ENCODE assay signal across 21 mouse cellular contexts in the genomic region with DNA sequence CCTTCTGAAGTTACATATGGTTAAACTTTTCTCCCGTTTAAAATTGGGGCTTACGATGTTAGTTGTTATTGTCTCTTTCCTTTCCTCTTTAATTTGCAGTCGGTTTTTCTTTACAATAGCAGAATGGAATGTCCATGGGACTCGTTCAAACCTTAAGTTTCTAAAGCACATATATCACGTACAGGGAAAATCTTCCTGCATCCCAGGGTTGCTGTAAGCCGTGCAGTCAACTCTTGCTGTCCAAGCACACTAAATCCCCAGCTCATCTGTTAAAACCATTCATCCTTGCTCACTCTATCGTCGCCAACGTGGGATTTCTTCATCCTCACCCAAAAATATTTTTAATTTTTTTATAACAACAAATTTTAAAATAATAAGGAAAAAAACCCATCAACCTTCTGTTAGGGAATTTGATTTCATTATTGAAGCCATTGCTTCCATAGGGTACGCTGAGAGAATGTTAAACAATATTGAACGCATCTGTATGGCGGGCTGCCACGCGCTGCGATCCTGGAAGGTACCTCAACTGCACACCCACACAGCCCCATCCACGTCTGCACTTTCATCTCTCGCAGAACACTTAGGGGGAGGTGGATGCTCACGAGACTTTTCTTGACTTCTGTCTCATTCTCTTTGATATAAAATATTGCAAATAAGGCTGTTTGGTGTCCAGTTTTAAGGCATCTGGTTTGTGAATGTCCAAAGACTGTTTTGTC. TPM values are rescaled to one million over a fixed set of nuclear protein-coding genes. Genes with fewer than 3 reads are reported as not detected.
DNase-seq lines count a peak whose midpoint lies in the region; ATAC-seq and TF ChIP-seq lines count a peak whose summit lies in the region.
"Had no signal": no experiment of that assay in that cellular context is flagged by ENCODE, and none has a peak within 500 bp of the region (broad histone marks: within the 10 kb centered on the region; RNA-seq: fewer than 3 reads in every experiment).

No protein-coding gene starts in this region.

- H3K27ac ChIP-seq in gastrocnemius, adult 2 months, result peak overlapping the region; percentile 67
- H3K27ac ChIP-seq in heart, embryonic 15.5 days, result peak overlapping the region; percentile 43
- no peak overlapping the region for H3K27ac ChIP-seq in lung, embryonic 16.5 days (ENCODE audit: low read length)
- no peak overlapping the region for H3K27ac ChIP-seq in stomach, postnatal 0 days (replicated peaks)
- H3K27ac ChIP-seq: forebrain, embryonic 12.5 days; midbrain, embryonic 15.5 days; neural tube, embryonic 15.5 days had no signal

- peaks cover 2% of the 10 kb centered on the region; the same call in 1 of the 2 replicates for H3K4me1 ChIP-seq in heart, embryonic 15.5 days (replicated peaks)
- peaks cover 8% of the 10 kb centered on the region; the same call in 1 of the 2 replicates for H3K4me1 ChIP-seq in lung, embryonic 16.5 days (replicated peaks; ENCODE audit: control insufficient read depth, insufficient read depth, low read length)
- H3K4me1 ChIP-seq in stomach, postnatal 0 days (replicated peaks; ENCODE audit: control insufficient read depth, insufficient read depth), result no peaks in the 10 kb centered on the region; the same call in 1 of the 2 replicates
- H3K4me1 ChIP-seq: kidney, embryonic 15.5 days had no signal

- H3K36me3 ChIP-seq in heart, embryonic 15.5 days, result no peaks in the 10 kb centered on the region
- H3K36me3 ChIP-seq in lung, embryonic 16.5 days (ENCODE audit: control insufficient read depth, insufficient read depth, low read length), result no peaks in the 10 kb centered on the region
- no peaks in the 10 kb centered on the region for H3K36me3 ChIP-seq in stomach, postnatal 0 days (ENCODE audit: control insufficient read depth, insufficient read depth, low read length)
- H3K36me3 ChIP-seq: forebrain, embryonic 12.5 days; kidney, embryonic 15.5 days; midbrain, embryonic 15.5 days; neural tube, embryonic 15.5 days had no signal

- intact Hi-C loops in gastrocnemius, adult 2 months (cut with DNase I), result no loop called here
- intact Hi-C loops in heart, postnatal 25 days (cut with DNase I), result no loop called here

- no peak overlapping the region for H3K9ac ChIP-seq in heart, embryonic 15.5 days
- no peak overlapping the region for H3K9ac ChIP-seq in lung, embryonic 16.5 days (ENCODE audit: low read length)
- H3K9ac ChIP-seq in stomach, postnatal 0 days (ENCODE audit: low read length), result no peak overlapping the region
- H3K9ac ChIP-seq: forebrain, embryonic 12.5 days; kidney, embryonic 15.5 days; liver, postnatal 0 days; midbrain, embryonic 15.5 days; neural tube, embryonic 15.5 days had no signal

- 67% methylated on average over 18 of the region's 18 CpGs for WGBS in heart, embryonic 15.5 days
- WGBS in lung, embryonic 16.5 days, result 53% methylated on average over 18 of the region's 18 CpGs
- WGBS in stomach, postnatal 0 days, result 54% methylated on average over 18 of the region's 18 CpGs

- no peaks in the 10 kb centered on the region for H3K9me3 ChIP-seq in heart, embryonic 15.5 days (replicated peaks)
- H3K9me3 ChIP-seq in lung, embryonic 16.5 days (ENCODE audit: control insufficient read depth, low read length), result no peaks in the 10 kb centered on the region
- H3K9me3 ChIP-seq in stomach, postnatal 0 days (ENCODE audit: control insufficient read depth, low read length), result no peaks in the 10 kb centered on the region
- H3K9me3 ChIP-seq: forebrain, embryonic 12.5 days; kidney, embryonic 15.5 days; midbrain, embryonic 15.5 days; neural tube, embryonic 15.5 days had no signal

- peak overlapping the region; percentile 57 for H3K4me3 ChIP-seq in gastrocnemius, adult 2 months
- no peak overlapping the region for H3K4me3 ChIP-seq in heart, embryonic 15.5 days
- no peak overlapping the region for H3K4me3 ChIP-seq in lung, embryonic 16.5 days (ENCODE audit: low read length)
- H3K4me3 ChIP-seq in stomach, postnatal 0 days (ENCODE audit: low read depth, low read length), result no peak overlapping the region
- H3K4me3 ChIP-seq: forebrain, embryonic 12.5 days; kidney, embryonic 15.5 days; midbrain, embryonic 15.5 days; neural tube, embryonic 15.5 days had no signal

- TF ChIP-seq CTCF in gastrocnemius, adult 2 months (IDR thresholded peaks at IDR 0.05), result no peak
- no peak for TF ChIP-seq CTCF in stomach, postnatal 0 days (IDR thresholded peaks at IDR 0.05; ENCODE audit: low read depth)

- no peak for TF ChIP-seq EP300 in stomach, postnatal 0 days (optimal IDR thresholded peaks at IDR 0.05)

- no peak for ATAC-seq in heart, embryonic 15.5 days (replicated peaks; ENCODE audit: insufficient number of reproducible peaks, insufficient read depth, low FRiP score, low read depth)
- ATAC-seq in lung, embryonic 16.5 days (ENCODE audit: low read depth), result peak; percentile 67; the same call in 1 of the 2 replicates
- ATAC-seq in stomach, postnatal 0 days (ENCODE audit: low FRiP score, low TSS enrichment), result no peak
- ATAC-seq: CD4-positive, CD25-positive, alpha-beta regulatory T cell, adult 4 months; hindbrain, embryonic 16.5 days; intestine, embryonic 16.5 days; liver, postnatal 0 days; midbrain, embryonic 15.5 days; Patski had no signal

- H3K4me2 ChIP-seq in heart, embryonic 15.5 days, result no peak overlapping the region
- H3K4me2 ChIP-seq in lung, embryonic 16.5 days (ENCODE audit: low read depth, low read length), result peak overlapping the region; percentile 16; the same call in 1 of the 2 replicates
- H3K4me2 ChIP-seq in stomach, postnatal 0 days (replicated peaks; ENCODE audit: low read depth), result 0 out of 2 replicates have a peak overlapping the region, but pooled peaks have one; percentile 21
- H3K4me2 ChIP-seq: midbrain, embryonic 15.5 days; neural tube, embryonic 15.5 days had no signal

- peak; percentile 28 for DNase-seq in gastrocnemius, adult 2 months
- DNase-seq in gastrocnemius, adult 18-20 months (ENCODE audit: low spot score), result no peak
- DNase-seq in heart, postnatal 25 days (ENCODE audit: low spot score), result no peak
- DNase-seq in lung, adult 18-20 months, result no peak
- no peak for DNase-seq in stomach, postnatal 0 days (ENCODE audit: low spot score)
- DNase-seq in layer of hippocampus, postnatal 36 days, result no peak
- DNase-seq: adrenal gland, adult 8-10 months; cerebellum, adult 11-12 months; cerebellum, postnatal 25 days; liver, postnatal 0 days; thymus, postnatal 4 days had no signal

- H3K27me3 ChIP-seq in heart, embryonic 15.5 days, result no peaks in the 10 kb centered on the region
- H3K27me3 ChIP-seq in lung, embryonic 16.5 days (ENCODE audit: control insufficient read depth, insufficient read depth, low read depth, low read length), result no peaks in the 10 kb centered on the region
- no peaks in the 10 kb centered on the region for H3K27me3 ChIP-seq in stomach, postnatal 0 days (ENCODE audit: control insufficient read depth, insufficient read depth, low read length)
- H3K27me3 ChIP-seq: kidney, embryonic 15.5 days; midbrain, embryonic 15.5 days; neural tube, embryonic 15.5 days; Patski had no signal

RNA-seq across cellular contexts. Expression of a gene that starts 41.4 kb away (rescaled TPM):
- 10 to 100 TPM; 52.7 to 85.0 TPM for total RNA-seq in gastrocnemius, adult 2 months (2021)
- total RNA-seq in gastrocnemius, adult 18-20 months (2021), result 10 to 100 TPM; 60.0 to 64.4 TPM
- 17.5 and 24.0 TPM in 2 replicates for polyA plus RNA-seq in heart, embryonic 15.5 days (2015; fragmentation: Nextera tagmentation; extraction: Ambion mirVana)
- 10 to 100 TPM; 49.3 to 55.9 TPM for total RNA-seq in heart, postnatal 25 days (2021)
- polyA plus RNA-seq in lung, embryonic 16.5 days (2015; fragmentation: Nextera tagmentation; extraction: Ambion mirVana), result 30.5 TPM in 2 replicates
- polyA plus RNA-seq in stomach, postnatal 0 days (2015; fragmentation: Nextera tagmentation; extraction: Ambion mirVana), result 5.9 and 6.2 TPM in 2 replicates
- total RNA-seq in layer of hippocampus, postnatal 36 days (2021), result 10 to 100 TPM; 70.8 to 90.4 TPM

Comparison
In these comparisons a context has a peak if more than half of its experiments do, and no peak if none do; other contexts are left out.
1. H3K27ac ChIP-seq: peak in gastrocnemius, adult 2 months (single experiment) and heart, embryonic 15.5 days (single experiment); none in lung, embryonic 16.5 days (single experiment) and stomach, postnatal 0 days (single experiment).